Mouse (Mus musculus) thymus, postnatal 36 days (tissue): ENCODE data around the gene Slc41a3.

ENCODE experiments used
- DNase-seq, 2 experiments: peaks; one replicate each; pipeline ENCODE4 v3.0.0; 2022; ENCODE audit warnings: mixed read lengths in 2 of 2

Gene Slc41a3

GRCm38 (mm10) chr6:90688003-90688402 is 83.5 kb downstream of the Slc41a3 start:
- DNase-seq, result no peak

- DNase-seq, result no peak
Measured at GRCm38 (mm10) chr6:90688742-90689141, 84.2 kb downstream of the Slc41a3 start.

- no peak for DNase-seq
Measured at GRCm38 (mm10) chr6:90689500-90689899, 85.0 kb downstream of the Slc41a3 start.

GRCm38 (mm10) chr6:90691935-90692334 is 87.4 kb downstream of the Slc41a3 start:
- DNase-seq, result no peak

- DNase-seq, result no peak
Measured at GRCm38 (mm10) chr6:90692404-90692803, 87.9 kb downstream of the Slc41a3 start.

GRCm38 (mm10) chr6:90695754-90696153 is 91.2 kb downstream of the Slc41a3 start:
- no peak for DNase-seq
